Mouse (Mus musculus) liver, embryonic 14.5 days (tissue): ENCODE measurements at regions not wholly inside any gene's neighbourhood (a gene's known extent, or its start where the extent isn't known, plus 50 kb on each side); places are given as distances from the start of the nearest gene placed in this dataset.

Experiments
- ATAC-seq: fragments of 200-750 bp; cut with Nextera tagmentation; 2 replicates; pipeline ENCODE4 v1.8.0; 2017; ENCODE audit warnings: moderate number of reproducible peaks, mild to moderate bottlenecking, moderate library complexity; ENCODE audit not compliant: insufficient read depth
- DNase-seq, 3 experiments: peaks; one replicate each; pipeline ENCODE4 v3.0.0-alpha.2; 2012 to 2013; ENCODE audit warnings: low read depth in 3 of 3, low spot score in 3 of 3
- H3K27ac ChIP-seq: fragments of 300-500 bp; sonication (generic); 2 replicates; pipeline ENCODE4 v1.5.1; 2014; ENCODE audit warnings: moderate library complexity, mild to moderate bottlenecking, control low read depth, inconsistent platforms
- H3K27me3 ChIP-seq: fragments of 300-500 bp; sonication (generic); 2 replicates; pipeline ENCODE4 v1.6.1; 2014; ENCODE audit warnings: mild to moderate bottlenecking, low read length, moderate library complexity; ENCODE audit not compliant: control insufficient read depth, insufficient read depth
- H3K36me3 ChIP-seq: fragments of 300-500 bp; sonication (generic); replicated peaks from 2 replicates; pipeline ENCODE4 v1.6.1; 2014; ENCODE audit warnings: low read depth; ENCODE audit not compliant: control insufficient read depth, insufficient read depth
- H3K4me1 ChIP-seq, 2 experiments: fragments of 200-500 bp in 1 of 2; fragments of 300-500 bp in 1 of 2; sonication (generic) in 1 of 2; replicated peaks; 2 replicates each; pipeline ENCODE4 v1.6.1; 2012 to 2014; ENCODE audit warnings: antibody characterized with exemption in 1 of 2, inconsistent platforms in 1 of 2, low read length in 1 of 2; ENCODE audit not compliant: control insufficient read depth in 2 of 2, insufficient read depth in 2 of 2
- H3K4me2 ChIP-seq: fragments of 300-500 bp; sonication (generic); 2 replicates; pipeline ENCODE4 v1.6.1; 2014; ENCODE audit warnings: low read depth, mild to moderate bottlenecking, control low read depth, moderate library complexity
- H3K4me3 ChIP-seq, 2 experiments: fragments of 200-500 bp in 1 of 2; fragments of 300-500 bp in 1 of 2; sonication (generic) in 1 of 2; 2 replicates each; pipeline ENCODE4 v1.5.1; 2012 to 2014; ENCODE audit warnings: low read depth in 2 of 2, low read length in 2 of 2, mild to moderate bottlenecking in 2 of 2, control low read depth in 1 of 2, inconsistent platforms in 1 of 2, moderate library complexity in 1 of 2; ENCODE audit not compliant: insufficient read depth in 1 of 2
- H3K9ac ChIP-seq: fragments of 300-500 bp; sonication (generic); replicated peaks from 2 replicates; pipeline ENCODE4 v1.6.1; 2014; ENCODE audit warnings: mild to moderate bottlenecking, control low read depth, moderate library complexity
- H3K9me3 ChIP-seq: fragments of 300-500 bp; sonication (generic); 2 replicates; pipeline ENCODE4 v1.6.1; 2016; ENCODE audit warnings: low read length, mixed read lengths; ENCODE audit not compliant: control insufficient read depth
- CTCF ChIP-seq: IDR thresholded peaks from 2 replicates; pipeline ENCODE4 v1.5.1; 2016; ENCODE audit warnings: antibody characterized with exemption, low read depth, control low read depth
- EP300 ChIP-seq: IDR thresholded peaks from 2 replicates; pipeline ENCODE4 v1.6.1; 2016; ENCODE audit warnings: antibody characterized with exemption, low read depth
- WGBS: fragments of 180-500 bp; shearing (Covaris S2); extraction: QIAGEN DNeasy Blood & Tissue Kit; methylation state at CpG from one replicate; pipeline ENCODE4 v1.1.7; 2014; ENCODE audit not compliant: insufficient replicate concordance; 5-methylcytosine and 5-hydroxymethylcytosine counted together

DNA sequence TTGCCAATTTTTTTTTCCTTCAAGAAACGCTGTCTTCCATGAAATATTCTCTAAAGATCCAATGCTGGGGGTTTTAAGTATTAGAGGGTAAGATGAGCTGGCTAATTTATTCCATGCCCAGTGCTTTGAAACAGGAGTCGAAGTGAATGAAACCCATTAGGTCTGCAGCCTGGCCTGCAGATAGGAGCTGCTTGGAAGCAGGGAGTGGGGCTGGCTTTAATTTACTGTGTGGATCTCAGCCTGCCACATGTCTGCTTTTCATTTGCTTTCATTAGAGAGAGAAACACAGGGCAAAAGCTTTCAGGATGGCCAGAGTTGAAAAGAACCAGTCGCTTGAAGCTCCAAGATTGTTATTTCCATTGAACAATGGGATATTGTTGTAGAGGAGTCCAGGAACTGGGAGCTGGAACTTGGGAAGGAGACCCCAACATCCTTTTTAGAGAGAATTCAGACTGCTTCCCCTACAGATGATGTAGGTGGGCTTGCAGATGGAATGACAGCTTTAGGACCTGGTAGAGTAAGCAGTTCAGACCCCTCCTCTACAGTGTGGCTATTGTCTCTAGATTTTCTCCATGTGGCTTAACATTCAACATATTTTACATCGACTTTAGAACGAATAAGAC lies 105.0 kb upstream of the Ednra start:
- no peaks in the 10 kb centered on the region for H3K36me3 ChIP-seq
- TF ChIP-seq EP300 (no peak), CTCF (no peak)
- H3K27me3 ChIP-seq, result no peaks in the 10 kb centered on the region
- H3K9ac ChIP-seq, result no peak overlapping the region
- ATAC-seq, result no peak
- no peaks in the 10 kb centered on the region for H3K9me3 ChIP-seq
- H3K4me1 ChIP-seq, result no peaks in the 10 kb centered on the region
- DNase-seq, result no peak
- no peak overlapping the region for H3K4me2 ChIP-seq
- no peak overlapping the region for H3K27ac ChIP-seq
- WGBS, result 39% methylated on average over 5 of the region's 5 CpGs
- H3K4me3 ChIP-seq, result no peak overlapping the region

- no peak overlapping the region for H3K4me2 ChIP-seq
- ATAC-seq (no peak), DNase-seq (no peak)
- WGBS, result 65% methylated on average over 5 of the region's 5 CpGs
- no peaks in the 10 kb centered on the region for H3K9me3 ChIP-seq
- H3K4me3 ChIP-seq, result no peak overlapping the region
- H3K9ac ChIP-seq, result no peak overlapping the region
- no peak overlapping the region for H3K27ac ChIP-seq
- no peaks in the 10 kb centered on the region for H3K36me3 ChIP-seq
- TF ChIP-seq CTCF (no peak), EP300 (no peak)
- no peaks in the 10 kb centered on the region for H3K4me1 ChIP-seq
- no peaks in the 10 kb centered on the region for H3K27me3 ChIP-seq
These were observed 105.5 kb upstream of the Ednra start for GRCm38 (mm10) chr8:77829764-77830163.

GRCm38 (mm10) chr8:77834283-77834682 lies 110.0 kb upstream of the Ednra start:
- no peak for ATAC-seq
- Histone ChIP-seq H3K4me2 (no peak overlapping the region), H3K36me3 (no peaks in the 10 kb centered on the region), H3K27ac (no peak overlapping the region), H3K4me3 (no peak overlapping the region), H3K27me3 (no peaks in the 10 kb centered on the region), H3K4me1 (no peaks in the 10 kb centered on the region), H3K9ac (no peak overlapping the region), H3K9me3 (no peaks in the 10 kb centered on the region)
- 66% methylated on average over 6 of the region's 6 CpGs for WGBS
- TF ChIP-seq EP300, result no peak
- no peak for TF ChIP-seq CTCF
- DNase-seq, result no peak

GRCm38 (mm10) chr8:77836902-77837489 lies 112.7 kb upstream of the Ednra start:
- ATAC-seq (no peak), DNase-seq (no peak)
- Histone ChIP-seq H3K9ac (no peak overlapping the region), H3K27me3 (no peaks in the 10 kb centered on the region), H3K36me3 (no peaks in the 10 kb centered on the region), H3K27ac (no peak overlapping the region), H3K4me3 (no peak overlapping the region), H3K9me3 (no peaks in the 10 kb centered on the region), H3K4me2 (no peak overlapping the region), H3K4me1 (no peaks in the 10 kb centered on the region)
- TF ChIP-seq EP300 (no peak), CTCF (no peak)
- 49% methylated on average over 5 of the region's 5 CpGs for WGBS

- DNase-seq (no peak), ATAC-seq (no peak)
- Histone ChIP-seq H3K27ac (no peak overlapping the region), H3K4me3 (no peak overlapping the region), H3K4me2 (no peak overlapping the region), H3K27me3 (no peaks in the 10 kb centered on the region), H3K9me3 (no peaks in the 10 kb centered on the region), H3K9ac (no peak overlapping the region), H3K36me3 (no peaks in the 10 kb centered on the region), H3K4me1 (no peaks in the 10 kb centered on the region)
- TF ChIP-seq EP300, result no peak
- no peak for TF ChIP-seq CTCF
- 69% methylated on average over 7 of the region's 7 CpGs for WGBS
These were observed 118.3 kb upstream of the Ednra start for GRCm38 (mm10) chr8:77842392-77843139.
